Mouse (Mus musculus) lung, embryonic 14.5 days (tissue): ENCODE results near the gene Rpl22. TPM values are rescaled to one million over a fixed set of nuclear protein-coding genes. Genes with fewer than 3 reads are reported as not detected.

Experiments
- ATAC-seq: fragments of 200-750 bp; cut with Nextera tagmentation; 2 replicates; pipeline ENCODE4 v1.8.0; 2017; ENCODE audit warnings: mild to moderate bottlenecking, moderate TSS enrichment, moderate library complexity; ENCODE audit not compliant: insufficient read depth
- DNase-seq: peaks from one replicate; pipeline ENCODE4 v3.0.0-alpha.2; 2015
- H3K27ac ChIP-seq: fragments of 300-500 bp; sonication (generic); 2 replicates; pipeline ENCODE4 v1.5.1; 2014; ENCODE audit warnings: low read depth, mild to moderate bottlenecking, moderate library complexity
- H3K27me3 ChIP-seq: fragments of 300-500 bp; sonication (generic); 2 replicates; pipeline ENCODE4 v1.6.1; 2014; ENCODE audit warnings: low read length, control low read depth; ENCODE audit not compliant: insufficient read depth
- H3K36me3 ChIP-seq: fragments of 300-500 bp; sonication (generic); 2 replicates; pipeline ENCODE4 v1.6.1; 2014; ENCODE audit warnings: control low read depth; ENCODE audit not compliant: insufficient read depth
- H3K4me1 ChIP-seq: fragments of 300-500 bp; sonication (generic); 2 replicates; pipeline ENCODE4 v1.6.1; 2014; ENCODE audit warnings: antibody characterized with exemption, control low read depth; ENCODE audit not compliant: insufficient read depth
- H3K4me2 ChIP-seq: fragments of 300-500 bp; sonication (generic); 2 replicates; pipeline ENCODE4 v1.6.1; 2014; ENCODE audit warnings: mild to moderate bottlenecking
- H3K4me3 ChIP-seq: fragments of 300-500 bp; sonication (generic); 2 replicates; pipeline ENCODE4 v1.5.1; 2014; ENCODE audit warnings: low read depth, low read length
- H3K9ac ChIP-seq: fragments of 300-500 bp; sonication (generic); 2 replicates; pipeline ENCODE4 v1.6.1; 2014
- H3K9me3 ChIP-seq: fragments of 300-500 bp; sonication (generic); 2 replicates; pipeline ENCODE4 v1.6.1; 2016; ENCODE audit warnings: low read depth, low read length, control low read depth
- CTCF ChIP-seq: IDR thresholded peaks from 2 replicates; pipeline ENCODE4 v1.5.1; 2016; ENCODE audit warnings: antibody characterized with exemption, low read depth
- WGBS: fragments of 180-500 bp; shearing (Covaris S2); extraction: QIAGEN DNeasy Blood & Tissue Kit; methylation state at CpG from one replicate; pipeline ENCODE4 v1.1.7; 2014; 5-methylcytosine and 5-hydroxymethylcytosine counted together
- polyA plus RNA-seq: library from polyadenylated mRNA; unstranded; fragments of >200 nt; fragmentation: Nextera tagmentation; extraction: Ambion mirVana; gene quantifications from 2 replicates; pipeline ENCODE4 v1.2.1, GENCODE M21; 2014

Gene Rpl22
- 428 and 464 TPM in 2 replicates for polyA plus RNA-seq

GRCm38 (mm10) chr4:152325574-152326411 lies at the start of gene Rpl22:
TSS of gene Rpl22 (plus strand) at chr4:152325742.
- Histone ChIP-seq H3K27ac (peak within 1 kb of the TSS; percentile 73), H3K4me3 (peak within 1 kb of the TSS; percentile 97), H3K4me1 (peaks cover 8% of the 10 kb centered on the region), H3K36me3 (peaks cover 37% of the 10 kb centered on the region), H3K27me3 (no peaks in the 10 kb centered on the region), H3K9me3 (no peaks in the 10 kb centered on the region), H3K9ac (peak within 1 kb of the TSS; percentile 97), H3K4me2 (peak within 1 kb of the TSS; percentile 95)
- DNase-seq (peak; percentile 98), ATAC-seq (peak; percentile 96)
- TF ChIP-seq CTCF = peak; percentile 57
- under 1% methylated on average over 70 of the region's 70 CpGs for WGBS

GRCm38 (mm10) chr4:152276389-152277347 lies 48.9 kb upstream of the Rpl22 start:
- H3K27ac ChIP-seq = no peak overlapping the region
- 50% methylated on average over 10 of the region's 10 CpGs for WGBS
- peaks cover 20% of the 10 kb centered on the region for H3K27me3 ChIP-seq
- no peaks in the 10 kb centered on the region for H3K9me3 ChIP-seq
- H3K4me2 ChIP-seq = no peak overlapping the region
- H3K36me3 ChIP-seq = peaks cover 14% of the 10 kb centered on the region; the same call in 1 of the 2 replicates
- ATAC-seq (no peak), DNase-seq (no peak)
- no peak overlapping the region for H3K4me3 ChIP-seq
- H3K9ac ChIP-seq = no peak overlapping the region
- peak; percentile 70 for TF ChIP-seq CTCF
- H3K4me1 ChIP-seq = peaks cover 2% of the 10 kb centered on the region; the same call in 1 of the 2 replicates

- Histone ChIP-seq H3K27me3 (peaks cover 32% of the 10 kb centered on the region), H3K4me2 (no peak overlapping the region), H3K27ac (no peak overlapping the region), H3K4me1 (no peaks in the 10 kb centered on the region), H3K36me3 (peaks cover 14% of the 10 kb centered on the region; the same call in 1 of the 2 replicates), H3K9ac (no peak overlapping the region), H3K4me3 (no peak overlapping the region), H3K9me3 (no peaks in the 10 kb centered on the region)
- ATAC-seq (no peak), DNase-seq (no peak)
- no peak; the same call in 1 of the 2 replicates for TF ChIP-seq CTCF
- WGBS = 63% methylated on average over 2 of the region's 2 CpGs
These were observed 47.6 kb upstream of the Rpl22 start for GRCm38 (mm10) chr4:152277916-152278315.

- DNase-seq (no peak), ATAC-seq (no peak)
- Histone ChIP-seq H3K36me3 (peaks cover 14% of the 10 kb centered on the region; the same call in 1 of the 2 replicates), H3K9me3 (no peaks in the 10 kb centered on the region), H3K27me3 (peaks cover 43% of the 10 kb centered on the region), H3K4me2 (no peak overlapping the region), H3K4me3 (no peak overlapping the region), H3K4me1 (no peaks in the 10 kb centered on the region), H3K9ac (no peak overlapping the region), H3K27ac (no peak overlapping the region)
- 80% methylated on average over 23 of the region's 23 CpGs for WGBS
- no peak for TF ChIP-seq CTCF
These were observed 46.6 kb upstream of the Rpl22 start for GRCm38 (mm10) chr4:152278986-152279385.

- H3K4me1 ChIP-seq = no peaks in the 10 kb centered on the region
- ATAC-seq = no peak
These were observed 43.9 kb upstream of the Rpl22 start for GRCm38 (mm10) chr4:152281601-152282000.

GRCm38 (mm10) chr4:152282721-152283120 lies 42.8 kb upstream of the Rpl22 start:
- no peak for TF ChIP-seq CTCF
- peak; percentile 9; the same call in 1 of the 2 replicates for ATAC-seq

More at GRCm38 (mm10) chr4:152281601-152282000, 43.9 kb upstream of the Rpl22 start:
- Histone ChIP-seq H3K9me3 (no peaks in the 10 kb centered on the region), H3K4me2 (no peak overlapping the region), H3K36me3 (peaks cover 14% of the 10 kb centered on the region; the same call in 1 of the 2 replicates), H3K27ac (no peak overlapping the region), H3K27me3 (peaks cover 63% of the 10 kb centered on the region), H3K4me3 (no peak overlapping the region), H3K9ac (no peak overlapping the region)
- no peak for DNase-seq
- no peak for TF ChIP-seq CTCF
- 47% methylated on average over 15 of the region's 15 CpGs for WGBS

More at GRCm38 (mm10) chr4:152282721-152283120, 42.8 kb upstream of the Rpl22 start:
- peaks cover 14% of the 10 kb centered on the region; the same call in 1 of the 2 replicates for H3K36me3 ChIP-seq
- peak overlapping the region; percentile 27 for H3K4me3 ChIP-seq
- peaks cover 74% of the 10 kb centered on the region for H3K27me3 ChIP-seq
- H3K4me1 ChIP-seq = no peaks in the 10 kb centered on the region
- no peak for DNase-seq
- peak overlapping the region; percentile 16; the same call in 1 of the 2 replicates for H3K9ac ChIP-seq
- H3K9me3 ChIP-seq = no peaks in the 10 kb centered on the region
- WGBS = 13% methylated on average over 32 of the region's 34 CpGs
- H3K27ac ChIP-seq = no peak overlapping the region
- peak overlapping the region; percentile 58 for H3K4me2 ChIP-seq
